Mouse (Mus musculus) erythroid progenitor cell, adult 5-6 weeks (primary cell): Measurements from ENCODE around the gene Rnf144a. TPM values are rescaled to one million over a fixed set of nuclear protein-coding genes. Genes with fewer than 3 reads are reported as not detected.
A peak's percentile ranks its signal among the peaks of the same experiment; 100 is the strongest.
"Not testable (repeated sequence)": the region's sequence is repeated elsewhere in the genome, so short reads cannot be mapped to it uniquely, and the experiment has no call there.

ENCODE experiments used
- ATAC-seq: replicated peaks from 2 replicates; pipeline ENCODE4 v1.8.0; 2016; ENCODE audit warnings: moderate number of reproducible peaks, mild to moderate bottlenecking, moderate TSS enrichment, inconsistent platforms; ENCODE audit not compliant: poor library complexity, low FRiP score, severe bottlenecking
- total RNA-seq, 2 experiments: library from RNA; stranded (forward) in 1 of 2; stranded (reverse) in 1 of 2; fragments of 150-400 nt in 1 of 2; fragments of 186-747, 209-891 nt in 1 of 2; gene quantifications; 2 replicates each; pipeline versions ENCODE4 v1.2.3 to v1.2.4; 2015 to 2017; ENCODE audit warnings: low replicate concordance in 2 of 2

The Rnf144a gene
- total RNA-seq, 2 experiments from 2014 or later, result 11.3 to 23.5 TPM

DNA sequence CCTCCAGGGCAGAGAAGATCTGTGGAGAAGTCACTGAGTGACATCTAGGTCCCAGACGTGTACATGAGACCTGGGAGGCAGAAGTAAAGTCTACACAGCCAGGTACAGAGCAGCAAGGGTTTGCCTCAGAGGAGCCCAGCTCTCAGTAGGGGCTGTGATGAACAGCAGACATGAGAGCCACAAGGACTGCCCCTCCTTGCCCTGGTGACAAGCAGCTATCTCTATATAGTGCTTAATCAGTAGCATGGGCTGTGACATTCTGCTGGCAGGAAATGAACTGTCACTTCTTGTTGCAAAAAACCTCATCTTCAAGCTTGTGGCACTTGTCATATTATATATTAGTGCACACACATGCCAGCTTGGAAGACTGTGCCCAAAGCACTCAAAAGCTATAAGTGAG is 81.4 kb downstream of the Rnf144a start:
- ATAC-seq, result no peak

DNA sequence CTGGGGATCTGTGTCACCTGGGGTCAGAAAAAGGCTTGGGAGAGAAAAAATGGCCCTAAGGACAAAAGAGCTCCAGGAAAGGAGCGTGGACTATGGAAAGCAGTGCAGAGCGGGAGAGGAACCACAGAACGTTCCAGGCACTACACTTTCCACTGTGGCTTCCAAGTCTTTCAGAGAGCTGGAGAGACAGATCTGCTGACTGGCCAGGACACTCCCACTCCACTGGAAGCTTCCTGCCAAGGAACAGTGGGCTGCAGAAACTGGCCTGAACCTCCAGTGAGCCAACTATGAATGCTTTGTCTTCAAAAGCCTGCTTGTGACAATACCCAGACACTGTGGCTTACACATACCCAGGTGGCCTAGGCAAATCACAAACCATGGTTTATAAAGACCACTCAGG is 84.0 kb downstream of the Rnf144a start:
- ATAC-seq, result no peak

DNA sequence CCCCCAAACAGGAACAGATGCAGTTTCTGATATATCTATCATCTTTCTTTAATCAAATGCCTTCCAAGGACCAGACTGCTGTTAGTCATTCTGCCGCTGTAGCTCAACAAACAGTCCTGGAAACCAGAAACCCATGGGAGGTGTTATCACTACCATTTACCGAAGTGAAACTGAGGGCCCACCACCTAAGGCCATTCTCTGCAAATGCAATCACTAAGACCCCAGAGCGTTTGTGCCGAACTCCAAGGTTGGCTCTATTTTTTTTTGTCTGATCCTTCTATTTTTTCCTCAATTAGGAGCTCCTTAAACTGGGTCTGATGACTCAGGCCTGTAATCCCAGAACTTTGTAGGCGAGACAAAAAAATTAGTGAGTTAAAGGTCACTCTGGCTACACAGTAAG is 85.3 kb downstream of the Rnf144a start:
- no peak for ATAC-seq

DNA sequence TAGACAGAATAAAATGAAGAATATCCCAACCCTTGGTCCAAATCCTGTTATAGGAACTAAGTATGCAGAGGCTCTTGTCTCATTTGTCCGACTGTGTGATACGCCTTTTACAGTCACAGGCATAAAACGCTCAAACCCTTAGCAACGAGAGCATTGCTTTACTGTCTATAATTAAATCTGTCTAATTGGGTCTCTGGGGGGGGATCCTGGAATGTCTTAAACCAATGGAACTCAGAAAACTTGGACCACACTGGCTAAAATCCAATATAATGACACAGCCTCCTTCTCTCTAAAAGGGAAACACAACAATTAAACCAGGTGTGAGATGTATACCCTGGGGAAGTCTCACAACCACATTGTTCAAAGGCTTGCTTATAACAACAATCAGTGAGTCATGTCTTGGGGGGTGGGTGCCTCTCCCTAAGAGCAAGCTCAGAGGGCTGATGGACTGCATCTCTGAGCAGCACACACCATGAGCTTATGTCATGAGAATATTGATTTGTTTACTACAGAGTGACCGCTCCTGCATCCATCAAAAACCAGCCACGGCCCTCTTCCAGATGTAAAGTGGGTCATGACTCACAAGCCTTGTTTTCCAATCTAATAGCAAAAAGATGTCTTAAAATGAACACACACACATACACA is 85.9 kb downstream of the Rnf144a start:
- no peak for ATAC-seq

DNA sequence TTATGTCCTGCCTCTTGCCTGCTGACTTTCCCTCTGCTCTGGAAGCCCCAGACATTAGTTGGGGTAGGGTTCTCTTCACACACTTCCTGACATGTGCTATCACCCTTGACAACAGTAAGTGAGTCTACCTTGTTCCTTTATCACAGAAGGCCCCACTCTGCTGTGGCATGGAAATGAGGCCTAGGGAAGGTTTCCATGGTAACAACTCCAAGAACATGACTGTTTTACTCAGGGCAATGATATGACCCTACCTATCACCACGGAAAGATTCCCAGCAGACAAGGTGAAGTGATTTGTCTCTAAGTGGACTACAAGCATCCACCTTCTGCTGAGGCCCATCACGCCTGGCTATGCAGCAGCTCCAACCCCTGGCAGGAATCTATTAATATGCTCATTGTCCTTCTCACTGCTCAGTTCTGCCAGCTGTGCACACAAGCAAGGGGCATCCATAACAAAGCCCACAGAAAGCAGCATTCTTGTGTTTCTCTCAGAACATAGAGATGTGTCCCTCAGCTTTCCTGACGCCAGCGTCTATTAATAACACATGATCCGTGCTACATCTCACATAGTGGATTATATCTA is 91.2 kb downstream of the Rnf144a start:
- ATAC-seq, result no peak

DNA sequence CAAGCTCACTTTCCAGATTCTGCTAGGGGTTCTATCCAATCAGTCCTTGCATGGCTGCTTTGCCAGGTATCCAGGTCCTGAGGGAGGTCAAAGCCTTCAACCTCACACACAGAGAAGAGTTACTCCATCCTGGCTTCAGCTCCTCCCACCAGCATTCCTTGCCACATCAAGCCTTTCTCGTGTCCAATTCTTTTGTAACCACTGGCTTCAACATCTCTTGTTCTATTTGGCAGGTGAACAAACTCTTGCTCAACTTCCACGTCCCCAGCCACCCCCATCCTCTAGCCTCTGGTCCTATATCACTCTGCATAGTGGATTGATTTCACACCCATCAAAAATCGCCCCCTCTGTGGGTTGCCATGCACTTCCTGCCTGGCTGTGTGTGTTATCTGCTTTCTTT is 98.8 kb downstream of the Rnf144a start:
- ATAC-seq, result no peak

DNA sequence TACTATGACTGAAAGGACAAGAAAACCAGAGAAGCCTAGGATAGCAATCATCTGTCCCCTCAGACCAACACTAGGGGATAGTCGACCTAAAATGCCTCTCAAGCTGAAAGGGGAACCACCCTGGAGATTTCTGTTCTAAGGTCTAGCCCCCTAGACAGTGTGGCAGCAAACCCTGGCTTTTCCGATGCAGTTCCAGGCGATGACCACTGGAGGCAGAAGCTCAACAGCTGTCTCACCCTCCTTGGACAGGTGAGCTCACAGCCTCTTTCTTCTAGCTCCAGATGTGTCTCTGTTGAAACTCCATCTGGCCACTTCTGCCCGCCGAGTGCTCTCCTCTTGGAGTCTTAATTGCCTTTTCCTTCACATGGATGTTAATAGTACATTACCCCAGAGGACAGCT is 100.1 kb downstream of the Rnf144a start:
- no peak for ATAC-seq

DNA sequence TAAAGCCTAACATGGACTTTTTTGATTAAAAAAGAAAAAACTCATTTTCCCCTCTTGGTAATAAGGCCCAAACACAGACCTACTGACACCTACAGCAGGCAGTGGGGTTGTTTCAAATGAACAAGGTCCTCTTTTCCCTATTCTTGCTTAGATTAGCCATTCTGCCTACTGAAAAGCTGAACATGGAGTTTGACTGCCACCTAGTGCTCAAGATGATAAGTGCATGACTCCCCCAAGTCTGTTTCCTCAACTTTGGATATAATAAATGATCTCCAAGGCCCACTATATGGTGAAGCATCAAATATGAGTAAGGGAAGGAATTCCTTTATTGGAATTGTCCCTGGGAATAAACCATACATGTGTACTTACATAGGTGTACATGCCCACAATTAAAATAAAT is 103.5 kb downstream of the Rnf144a start:
- 0 out of 2 replicates have a peak, but pooled peaks have one; percentile 55 for ATAC-seq

DNA sequence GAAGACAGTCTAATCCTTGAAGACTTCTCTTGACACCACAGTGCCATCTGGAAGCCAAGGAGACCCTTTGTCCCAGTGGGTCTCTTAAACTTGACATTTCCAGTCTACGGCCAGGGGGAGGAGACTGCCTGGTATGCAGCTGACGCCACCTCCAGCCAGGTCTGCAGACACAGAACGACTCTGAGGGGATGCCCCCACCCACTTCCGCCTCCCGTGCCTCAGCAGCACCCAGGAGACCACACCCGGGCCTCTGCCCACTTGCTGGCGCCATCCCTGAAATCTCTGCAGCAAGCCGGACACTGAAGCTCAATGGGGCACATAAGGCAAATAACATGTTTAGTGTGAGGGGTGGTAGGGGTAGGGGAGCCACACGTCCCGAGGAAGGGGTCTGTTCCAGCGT is 104.8 kb downstream of the Rnf144a start:
- ATAC-seq, result no peak

DNA sequence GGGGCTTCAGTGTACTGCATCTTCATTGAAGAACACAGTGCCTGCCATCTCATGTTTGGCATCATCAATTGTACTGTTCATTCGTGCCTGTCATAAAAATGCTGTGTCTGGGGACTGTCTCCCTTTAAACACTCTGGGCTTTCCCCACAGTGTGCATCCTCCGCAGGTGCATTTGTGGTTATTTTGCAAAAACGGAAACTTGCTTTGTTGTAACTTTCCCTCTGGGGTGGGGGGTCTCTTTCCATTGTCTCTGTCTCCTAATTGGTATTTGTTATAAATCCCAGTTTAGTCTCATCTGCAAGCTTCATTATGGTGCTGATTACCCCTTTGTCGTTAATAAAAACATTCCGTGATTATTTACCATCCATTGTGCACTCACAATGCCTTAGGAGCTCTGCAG is 112.2 kb downstream of the Rnf144a start:
- ATAC-seq, result no peak

DNA sequence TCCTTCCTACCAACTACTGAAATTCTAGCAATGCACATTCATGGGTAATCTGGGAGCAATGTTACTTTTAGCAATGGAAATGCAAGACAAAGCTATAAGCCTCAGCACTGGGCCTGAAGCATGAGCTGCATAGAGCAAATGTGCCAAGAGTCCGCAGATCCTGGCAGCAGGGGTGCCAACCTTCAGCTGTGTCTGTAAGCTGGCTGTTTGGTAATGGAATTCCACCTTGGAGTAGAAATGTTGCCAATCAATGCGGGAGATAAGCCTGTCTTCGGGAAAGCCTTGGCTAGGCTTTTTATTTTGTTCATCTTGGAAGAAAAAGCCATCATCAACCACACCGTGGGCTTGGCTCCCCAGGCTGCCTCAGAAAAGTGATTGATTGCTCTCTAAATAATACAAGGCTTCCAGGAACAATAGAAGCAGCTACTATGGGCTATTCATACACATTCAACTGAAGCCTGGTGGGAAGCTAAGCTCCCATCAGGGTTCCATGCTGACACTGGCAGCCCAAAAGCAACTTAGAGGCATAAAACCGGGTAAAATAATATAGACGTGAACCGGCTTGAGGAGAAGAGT is 115.5 kb downstream of the Rnf144a start:
- no peak for ATAC-seq

DNA sequence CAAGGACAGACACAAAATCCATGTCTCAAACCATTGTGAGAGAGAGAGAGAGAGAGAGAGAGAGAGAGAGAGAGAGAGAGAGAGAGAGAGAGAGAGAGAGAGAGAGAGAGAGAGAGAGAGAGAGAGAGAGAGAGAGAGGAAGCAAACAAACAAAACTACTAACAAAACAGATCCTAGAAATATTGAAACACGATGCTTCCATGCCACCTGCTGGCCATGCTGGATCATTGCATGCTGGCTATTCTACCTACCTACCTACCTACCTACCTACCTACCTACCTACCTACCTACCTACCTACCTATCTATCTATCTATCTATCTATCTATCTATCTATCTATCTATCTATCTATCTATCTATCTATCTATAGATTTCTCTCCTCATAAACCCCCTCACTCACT is 119.1 kb downstream of the Rnf144a start:
- not testable (repeated sequence) for ATAC-seq

DNA sequence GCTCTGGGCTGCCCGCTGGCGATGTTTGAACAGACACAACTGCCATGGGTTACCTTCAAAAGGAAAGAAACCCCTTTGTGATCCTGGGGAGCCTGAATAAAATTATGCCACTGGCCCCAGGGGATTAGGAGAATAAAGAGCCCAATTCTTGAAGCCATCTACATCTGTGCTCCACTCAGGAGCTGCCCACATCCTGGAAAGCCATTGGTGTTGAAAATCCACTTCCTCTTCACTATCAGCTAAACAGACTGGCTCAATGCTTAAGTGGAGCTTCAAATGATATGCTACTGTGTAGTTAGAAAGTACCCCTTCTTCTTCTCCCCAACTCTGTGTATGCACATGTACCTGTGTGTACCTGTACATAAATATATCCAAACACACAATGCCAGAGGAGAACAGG is 125.9 kb downstream of the Rnf144a start:
- ATAC-seq, result no peak

DNA sequence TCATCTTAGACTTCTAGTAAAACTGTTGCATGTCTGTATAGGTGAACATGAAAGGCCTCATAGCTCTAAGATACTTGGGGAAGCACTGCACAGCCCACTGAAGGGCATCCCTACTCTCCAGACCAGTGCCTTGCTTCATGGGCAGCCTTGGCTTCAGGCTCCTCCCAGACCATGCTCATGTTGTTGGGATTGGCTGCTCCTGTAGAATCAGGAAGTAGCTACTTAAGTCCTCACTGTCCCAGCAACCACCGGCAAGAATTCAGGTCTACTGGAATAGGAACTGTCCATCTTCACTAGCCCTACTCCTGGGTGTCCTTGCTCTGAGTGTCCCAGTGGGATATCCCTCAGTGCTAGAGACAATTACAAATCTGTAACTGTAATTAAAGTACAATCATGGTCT is 126.7 kb downstream of the Rnf144a start:
- ATAC-seq, result no peak

DNA sequence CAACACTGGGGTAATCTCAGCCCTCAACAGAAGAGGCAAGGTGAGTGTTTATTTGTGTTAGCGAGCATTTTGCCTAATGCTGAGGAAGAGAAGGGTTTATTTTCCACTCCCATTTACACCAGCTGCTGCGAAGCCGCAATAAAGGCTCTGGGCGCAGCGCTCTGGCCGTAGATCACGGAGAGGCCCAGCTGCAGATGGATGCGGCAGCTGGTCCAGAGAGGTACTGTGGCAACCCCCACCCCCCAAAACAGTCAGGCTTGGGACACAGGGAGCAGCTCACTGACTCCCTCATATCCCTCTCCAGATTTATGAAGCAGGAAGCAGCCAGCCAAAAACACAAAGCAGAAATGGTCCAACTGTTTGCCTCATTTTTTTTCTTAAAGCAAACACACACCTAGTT is 129.1 kb downstream of the Rnf144a start:
- ATAC-seq, result no peak

DNA sequence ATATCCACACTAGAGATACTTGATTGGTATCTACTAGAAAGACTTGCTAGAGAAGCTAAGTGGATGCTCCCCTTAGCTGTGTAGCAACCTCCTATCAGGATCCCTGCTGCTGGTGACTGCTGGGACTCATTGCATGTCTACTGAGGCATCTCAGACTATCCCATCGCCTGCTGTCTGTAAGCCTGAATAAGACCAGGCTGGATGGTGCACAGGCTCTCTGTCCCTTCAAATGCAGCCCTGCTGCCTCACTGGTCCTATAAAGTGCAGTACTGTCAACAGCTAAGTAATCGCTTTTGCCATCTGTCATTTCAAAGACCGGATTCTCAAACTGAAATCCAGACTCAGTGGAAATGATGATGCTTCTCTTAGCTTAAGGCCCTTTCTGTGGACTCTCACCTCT is 129.6 kb downstream of the Rnf144a start:
- ATAC-seq, result no peak

DNA sequence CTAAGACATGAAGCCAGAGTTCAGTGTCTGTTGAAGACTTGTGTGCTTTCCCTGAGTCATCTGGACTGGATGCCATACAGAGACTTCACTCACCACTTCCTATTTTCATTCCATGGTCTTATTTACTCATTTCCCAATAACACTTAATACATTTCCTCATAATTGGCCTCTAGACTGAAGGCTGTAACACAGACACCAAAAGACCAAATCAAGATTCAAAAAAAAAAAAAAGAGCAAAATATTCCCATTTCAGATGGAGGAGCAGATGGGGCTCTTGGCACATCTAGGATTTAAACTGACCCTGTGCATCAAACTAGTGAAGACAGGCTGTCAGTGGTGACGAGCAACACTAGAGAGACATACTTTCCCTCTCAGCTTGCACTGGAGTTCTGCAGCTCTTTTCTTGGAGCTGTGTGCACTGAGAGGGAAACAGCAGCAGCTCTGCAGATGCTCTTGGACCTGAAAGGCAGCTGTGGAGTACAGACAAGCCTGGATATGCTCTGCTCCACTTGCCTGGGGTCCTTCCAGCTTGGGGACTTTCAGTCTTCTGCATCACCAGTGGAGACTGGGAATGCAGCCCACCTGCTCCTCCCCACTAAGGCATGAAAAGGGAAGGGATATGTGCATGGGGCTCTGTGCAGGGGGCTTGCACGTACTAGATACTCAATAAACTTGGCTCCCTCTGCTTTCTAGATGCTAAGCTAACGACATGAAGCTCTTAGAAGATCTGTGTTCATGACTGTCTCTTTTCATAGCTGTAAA is 134.2 kb downstream of the Rnf144a start:
- ATAC-seq, result no peak

DNA sequence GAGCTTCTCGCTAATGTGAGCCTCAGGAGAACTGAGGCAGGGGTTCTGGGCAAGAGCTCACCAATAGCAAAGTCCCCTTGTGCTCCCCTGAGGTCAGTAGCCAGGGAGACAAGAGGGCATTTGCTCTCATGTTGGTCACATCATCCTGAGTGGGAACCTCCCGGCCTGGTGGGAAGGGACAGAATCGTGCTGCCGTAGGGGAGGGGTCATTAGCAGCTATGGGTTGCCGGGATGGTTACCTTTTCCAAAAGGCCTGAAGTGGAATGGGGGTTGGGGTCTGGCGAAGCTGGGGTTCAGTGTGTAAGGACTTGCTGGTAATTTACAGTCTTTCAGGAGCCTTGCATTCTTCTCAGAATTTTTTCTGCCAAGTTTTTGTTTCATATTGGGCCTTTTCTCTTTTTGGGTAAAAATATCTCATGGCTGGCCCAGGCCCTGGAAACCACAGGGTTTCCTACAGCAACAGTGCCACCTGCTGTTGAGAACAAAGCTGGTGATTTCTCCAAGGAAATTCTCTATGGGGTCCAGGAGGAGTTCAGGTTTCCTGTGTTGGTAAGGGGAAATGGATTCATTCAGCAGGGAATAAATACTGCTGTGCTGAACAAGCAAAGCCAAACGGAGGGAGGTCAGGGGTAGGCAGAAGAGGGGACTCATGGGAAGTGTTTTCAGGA is 137.9 kb downstream of the Rnf144a start:
- no peak for ATAC-seq

DNA sequence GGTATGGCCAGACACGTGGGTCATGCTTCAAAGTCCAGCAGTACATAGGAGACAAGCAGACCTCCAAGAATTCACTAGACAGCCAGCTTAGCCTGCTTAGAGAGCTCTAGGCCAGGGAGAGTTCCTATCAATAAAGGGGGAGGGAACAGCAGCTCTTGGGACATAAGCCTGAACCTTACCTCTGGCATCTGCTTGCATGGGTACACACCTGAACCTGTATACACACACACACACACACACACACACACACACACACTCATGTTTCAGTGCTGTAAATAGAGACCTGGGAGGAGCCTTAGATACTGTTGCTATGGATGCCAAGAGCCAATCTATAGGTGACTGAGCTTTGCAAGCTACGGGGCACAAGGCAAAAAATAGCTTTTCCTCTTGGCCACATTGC is 138.5 kb downstream of the Rnf144a start:
- ATAC-seq, result no peak
